Mouse (Mus musculus): Measurements from ENCODE around the gene Ifnlr1. TPM values are rescaled to one million over a fixed set of nuclear protein-coding genes. Genes with fewer than 3 reads are reported as not detected.

The Ifnlr1 gene
- 0.13 and 0.16 TPM in 2 replicates for polyA plus RNA-seq (2012; ENCODE audit: low replicate concordance)

DNA sequence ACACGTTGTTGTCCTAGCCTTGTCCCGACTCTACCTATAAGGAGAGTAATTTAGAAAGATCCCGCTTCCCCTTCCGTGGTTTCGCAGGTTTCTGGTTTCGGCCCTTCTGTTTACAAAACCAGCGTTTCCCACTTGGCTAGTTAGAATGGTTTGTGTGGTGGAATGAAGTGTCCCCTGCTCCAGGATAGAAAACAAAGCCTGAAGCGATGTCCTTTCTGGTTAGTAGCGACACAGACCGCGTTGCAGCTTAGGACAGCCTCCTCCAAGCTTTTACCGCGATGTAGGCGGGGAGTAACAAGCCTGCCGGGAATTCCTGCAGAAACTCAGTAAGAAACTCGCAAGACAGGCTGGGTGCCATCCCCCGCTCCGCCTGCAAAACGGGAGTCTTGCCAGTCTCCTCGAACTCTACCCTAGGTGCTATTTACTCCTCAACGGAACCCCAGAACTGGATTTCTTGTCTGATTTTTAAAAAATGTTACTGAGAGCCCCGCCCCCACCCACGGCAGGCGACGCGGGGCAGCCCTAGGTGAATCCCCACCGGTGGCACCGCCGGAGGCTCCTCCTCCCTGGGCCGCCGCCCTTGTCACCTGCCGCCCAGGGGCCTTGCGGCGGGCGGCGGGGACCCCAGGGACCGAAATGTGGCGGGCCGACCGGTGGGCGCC is at the start of gene Ifnlr1:
Ifnlr1 (plus strand) TSS at position 382 of the 662 bp plus-strand sequence.

DNA sequence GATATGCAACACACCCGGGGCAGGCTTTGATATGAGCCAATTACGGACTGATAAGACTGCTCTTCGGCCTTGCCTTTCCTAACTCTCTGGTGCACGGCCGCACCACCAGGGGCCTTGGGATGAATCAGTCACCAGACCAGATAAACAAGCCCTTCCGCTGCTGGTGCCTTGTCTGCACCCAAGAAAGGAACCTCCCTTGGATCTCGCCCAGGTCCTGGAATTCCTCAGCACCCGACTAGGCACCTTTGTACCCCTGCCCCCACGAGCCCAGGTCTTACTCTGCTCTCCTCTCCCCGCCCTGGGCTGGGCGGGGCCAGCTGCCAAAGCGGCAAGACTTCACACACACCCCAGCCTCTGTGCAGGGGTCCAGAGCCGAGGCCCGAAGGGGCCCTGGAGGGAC is 41.7 kb downstream of the Ifnlr1 start, which contains the start of gene Il22ra1:
Il22ra1 (plus strand) TSS at position 356 of the 400 bp plus-strand sequence.

Other genes with a start within 250 kb of the Ifnlr1 start
- 0.17 TPM in 1 of 2 replicates, not detected in the other for gene Stpg1, start 191.5 kb upstream of the Ifnlr1 start, polyA plus RNA-seq (2012; ENCODE audit: low replicate concordance)
- gene Nipal3, start 191.2 kb upstream of the Ifnlr1 start, polyA plus RNA-seq (2012; ENCODE audit: low replicate concordance), result 43.7 and 141 TPM in 2 replicates
- gene Grhl3, start 112.7 kb upstream of the Ifnlr1 start, polyA plus RNA-seq (2012; ENCODE audit: low replicate concordance), result not detected in 2 replicates
- not detected in 2 replicates for gene Il22ra1, start 41.9 kb downstream of the Ifnlr1 start, polyA plus RNA-seq (2012; ENCODE audit: low replicate concordance)
- gene Myom3, start 73.4 kb downstream of the Ifnlr1 start, polyA plus RNA-seq (2012; ENCODE audit: low replicate concordance), result 0.07 and 0.09 TPM in 2 replicates
- gene Srsf10, start 169.5 kb downstream of the Ifnlr1 start, polyA plus RNA-seq (2012; ENCODE audit: low replicate concordance), result 373 and 452 TPM in 2 replicates
- gene Pnrc2, start 187.6 kb downstream of the Ifnlr1 start, polyA plus RNA-seq (2012; ENCODE audit: low replicate concordance), result 1.2 and 6.1 TPM in 2 replicates
- 2.5 and 9.4 TPM in 2 replicates for gene Cnr2, start 209.1 kb downstream of the Ifnlr1 start, polyA plus RNA-seq (2012; ENCODE audit: low replicate concordance)
- 11.8 and 14.9 TPM in 2 replicates for gene Fuca1, start 234.4 kb downstream of the Ifnlr1 start, polyA plus RNA-seq (2012; ENCODE audit: low replicate concordance)